Mouse (Mus musculus) liver, embryonic 14.5 days (tissue): ENCODE data around the gene Afdn.

Experiments
- CTCF ChIP-seq: IDR thresholded peaks from 2 replicates; pipeline ENCODE4 v1.5.1; 2016; ENCODE audit warnings: antibody characterized with exemption, low read depth, control low read depth
- EP300 ChIP-seq: IDR thresholded peaks from 2 replicates; pipeline ENCODE4 v1.6.1; 2016; ENCODE audit warnings: antibody characterized with exemption, low read depth

- no peak for TF ChIP-seq CTCF
- TF ChIP-seq EP300, result no peak
These were observed 23.0 kb upstream of the Afdn start for GRCm38 (mm10) chr17:13737336-13737735.
